Mouse (Mus musculus): ENCODE results near the gene Adam11.

GRCm38 (mm10) chr11:102742066-102742465, 19.2 kb upstream of the Adam11 start:
- TF ChIP-seq MYOG (IDR thresholded peaks at IDR 0.05; ENCODE audit: control insufficient read depth, extremely low read depth, insufficient read length): no peak
- TF ChIP-seq MAX (IDR thresholded peaks at IDR 0.05): no peak
- no peak for TF ChIP-seq CTCF (IDR thresholded peaks at IDR 0.05; ENCODE audit: control insufficient read depth, insufficient read depth, insufficient read length)
- TF ChIP-seq FOSL1 (IDR thresholded peaks at IDR 0.05; ENCODE audit: insufficient read depth, low read length, poor library complexity, severe bottlenecking): no peak
- no peak for TF ChIP-seq USF1 (IDR thresholded peaks at IDR 0.05; ENCODE audit: low read depth)
- no peak for TF ChIP-seq CEBPB (IDR thresholded peaks at IDR 0.05; ENCODE audit: low read depth)
- no peak for TF ChIP-seq MYOD1 (IDR thresholded peaks at IDR 0.05; ENCODE audit: control insufficient read depth, insufficient read length, low read depth)

Data from C2C12 (cell line).